Mouse (Mus musculus) adipocyte (in vitro differentiated cells): ENCODE measurements around the gene Inhbb.
A peak's percentile ranks its signal among the peaks of the same experiment; 100 is the strongest.

Source experiments
- DNase-seq: peaks from one replicate; pipeline ENCODE4 v3.0.0-alpha.2; 2016; ENCODE audit warnings: low spot score

Gene Inhbb

DNA sequence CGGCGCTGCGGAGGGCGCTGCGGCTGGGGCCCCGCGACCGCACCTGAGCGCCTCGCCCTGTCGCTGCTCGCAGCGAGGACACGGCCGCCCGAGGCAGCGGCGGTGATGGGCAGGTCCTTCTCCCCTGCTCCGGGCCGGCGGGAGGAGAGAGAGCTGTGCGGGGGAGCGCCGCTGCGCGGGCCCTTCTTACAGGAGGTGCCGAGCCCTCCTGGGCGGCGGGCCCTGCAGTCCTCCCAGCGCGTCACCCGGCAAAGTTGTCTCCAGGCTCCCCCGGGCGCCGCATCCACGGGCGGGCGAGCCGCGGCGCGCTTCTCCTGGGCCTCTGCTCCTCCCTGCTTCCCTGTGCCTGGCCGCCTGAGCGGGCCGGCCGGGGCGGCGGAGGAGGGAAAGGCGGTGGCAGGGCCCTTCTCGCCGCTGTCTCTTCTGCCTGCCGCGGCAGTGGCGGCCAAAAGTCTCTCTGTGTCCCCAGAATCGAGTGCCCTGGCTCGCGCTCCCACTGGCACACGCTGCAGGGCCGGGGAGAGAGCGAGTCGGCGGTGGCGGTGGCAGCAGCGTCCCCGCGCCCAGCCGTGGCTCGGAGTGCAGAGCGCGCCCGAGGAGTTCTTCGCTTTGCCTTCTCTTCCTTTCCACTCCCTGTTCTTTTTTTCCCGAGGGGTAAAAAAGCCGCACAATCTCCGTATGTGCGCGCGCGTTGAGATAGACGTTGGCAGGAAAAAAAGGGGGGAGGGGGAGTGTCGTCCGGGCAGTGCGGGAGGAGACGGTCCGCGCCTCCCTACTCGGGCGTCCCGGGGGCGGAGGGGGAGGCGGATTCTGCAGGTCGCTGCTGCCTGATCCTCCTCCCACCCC is at the start of gene Inhbb:
TSS of gene Inhbb (minus strand) at position 673 of the 846 bp plus-strand sequence.
- DNase-seq = no peak

DNA sequence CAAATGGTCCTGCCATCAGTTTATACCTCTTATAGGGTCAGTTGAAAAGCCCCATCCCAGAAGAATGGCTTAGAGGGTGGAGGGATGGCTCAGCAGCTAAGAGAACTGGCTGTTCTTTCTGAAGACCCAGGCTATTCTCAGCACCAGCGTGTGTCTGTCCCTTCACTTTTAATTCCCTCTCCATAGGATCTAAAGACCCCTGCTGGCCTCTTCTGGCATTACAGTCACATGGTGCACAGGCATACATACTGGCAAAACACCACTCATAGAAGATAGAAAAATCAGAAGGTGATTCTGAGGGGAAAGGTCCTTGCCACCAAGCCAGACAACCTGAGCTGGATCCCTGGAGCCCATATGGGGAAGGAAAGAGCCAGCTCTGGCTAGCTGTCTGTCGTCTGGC is 41.3 kb upstream of the Inhbb start:
- DNase-seq = peak; percentile 41

DNA sequence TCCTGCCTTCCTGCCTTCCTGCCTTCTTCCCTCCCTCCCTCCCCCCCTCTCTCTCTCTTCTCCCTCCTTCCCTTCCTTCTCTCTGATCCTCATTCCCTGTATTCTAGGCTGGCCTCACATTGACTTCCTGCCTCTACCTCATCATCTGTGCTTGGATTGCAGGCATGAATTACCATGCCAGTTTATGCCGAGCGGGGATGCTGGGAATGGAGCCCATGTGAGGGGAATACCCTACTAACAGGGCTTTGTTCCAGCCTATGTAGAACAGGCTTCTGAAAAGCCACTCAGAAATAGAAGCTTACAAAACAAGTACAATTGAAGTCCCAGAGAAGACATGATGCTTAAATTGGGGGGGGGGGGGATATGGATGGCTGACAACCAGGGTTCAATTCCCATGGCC is 38.0 kb upstream of the Inhbb start:
- peak; percentile 28 for DNase-seq

DNA sequence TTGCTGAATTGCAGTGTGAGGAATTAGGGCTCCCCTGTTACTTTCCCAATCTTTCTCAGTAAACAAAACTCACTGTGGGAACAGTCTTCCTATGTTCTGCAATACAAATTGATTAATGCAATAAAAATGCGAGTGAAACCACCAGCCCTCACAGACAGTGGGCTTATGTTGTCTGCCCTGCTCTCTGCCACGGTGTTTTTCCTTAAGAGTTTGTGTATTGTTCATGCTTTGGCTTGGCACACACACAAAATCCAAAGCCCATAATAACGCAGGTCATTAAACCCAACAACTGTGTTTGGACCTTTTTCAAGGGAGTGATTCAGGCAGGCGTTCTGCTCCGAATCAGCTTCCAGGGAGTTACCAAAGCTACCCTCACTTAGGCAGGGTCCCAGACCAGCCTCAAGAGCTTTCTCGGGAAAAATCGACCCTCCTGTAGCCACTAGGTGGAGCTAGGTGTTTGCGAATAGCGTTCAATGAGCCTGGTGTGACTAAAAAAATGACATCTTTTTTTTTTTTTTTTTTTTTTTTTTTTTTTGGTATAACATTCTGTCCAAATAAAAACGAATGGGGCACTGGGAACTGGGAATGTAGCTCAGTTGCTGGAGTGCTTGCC is 36.1 kb upstream of the Inhbb start:
- DNase-seq = peak; percentile 85

DNA sequence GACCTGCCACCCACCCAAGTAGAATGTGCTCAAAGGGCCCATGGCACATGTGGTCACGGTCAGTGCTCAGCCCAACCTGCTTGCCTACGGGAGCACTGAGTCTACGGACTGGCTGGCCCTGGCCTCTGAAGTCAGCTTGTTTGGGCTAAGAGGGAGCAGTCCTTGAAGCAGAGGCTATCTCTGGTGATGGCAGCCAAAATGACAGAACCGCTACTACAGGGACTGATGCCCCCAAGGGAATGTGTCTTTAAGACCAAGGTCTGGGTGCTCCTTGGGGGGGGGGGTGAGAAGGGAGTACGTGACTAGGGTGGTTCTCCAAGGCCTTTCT is 35.4 kb upstream of the Inhbb start:
- no peak for DNase-seq

DNA sequence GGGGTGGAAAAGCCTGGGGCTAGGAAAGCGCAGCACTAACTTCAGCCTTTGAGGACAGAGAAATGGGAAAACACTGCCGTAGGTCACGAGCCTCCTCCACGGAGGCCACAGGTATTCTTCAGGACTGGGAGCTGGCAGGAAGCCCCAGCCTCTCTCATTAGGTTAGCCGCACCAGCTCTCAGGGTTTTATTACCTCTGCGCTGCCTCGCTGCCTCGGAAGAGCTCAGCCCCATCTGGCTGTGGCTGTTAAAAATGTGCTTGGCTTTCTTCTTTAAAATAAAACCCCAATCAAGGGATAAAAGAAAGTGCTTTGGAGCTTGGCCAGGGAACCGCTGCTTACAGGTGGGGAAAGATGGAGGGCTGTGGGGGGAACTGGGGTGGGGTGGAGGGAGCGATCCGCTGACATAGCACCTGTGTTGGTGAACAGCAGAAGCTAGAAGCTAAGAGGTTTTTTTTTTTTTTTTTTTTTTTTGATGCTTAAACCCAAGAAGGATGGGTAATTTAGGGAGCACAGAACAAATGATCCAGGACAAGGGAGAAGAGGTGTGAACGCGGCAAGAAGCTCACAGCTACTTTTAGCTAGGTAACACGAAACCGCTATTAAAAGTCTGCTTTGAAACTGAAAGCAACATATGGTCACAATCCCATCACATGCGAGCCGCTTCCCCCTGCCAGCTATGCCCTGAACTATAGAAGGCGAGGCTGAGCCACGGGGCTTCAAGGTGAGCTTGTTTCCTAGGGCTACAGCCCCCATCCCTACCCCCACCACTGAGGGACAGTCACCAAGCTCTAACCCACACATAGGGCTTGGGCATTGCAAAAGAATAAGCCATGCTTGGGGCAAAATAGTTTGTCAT is 34.9 kb upstream of the Inhbb start:
- DNase-seq = no peak

DNA sequence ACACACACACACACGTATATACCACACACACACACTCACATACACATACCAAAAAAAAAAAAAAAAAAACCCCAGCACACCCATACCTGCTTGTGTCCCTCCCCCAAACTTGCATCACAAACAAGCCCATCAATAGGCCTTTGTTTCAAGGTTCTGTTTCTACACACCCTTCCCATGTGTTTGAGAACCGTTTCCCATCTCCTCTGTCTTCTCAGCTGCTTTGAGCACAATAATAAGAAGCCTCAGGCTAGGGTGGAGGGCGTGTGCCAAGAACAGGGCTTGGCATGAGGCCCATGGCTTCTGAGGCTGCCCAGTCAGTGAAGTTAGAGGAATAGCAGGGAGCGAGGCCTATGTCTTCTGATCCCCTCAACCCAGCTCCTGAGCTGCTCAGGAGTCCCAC is 31.7 kb upstream of the Inhbb start:
- peak; percentile 81 for DNase-seq

DNA sequence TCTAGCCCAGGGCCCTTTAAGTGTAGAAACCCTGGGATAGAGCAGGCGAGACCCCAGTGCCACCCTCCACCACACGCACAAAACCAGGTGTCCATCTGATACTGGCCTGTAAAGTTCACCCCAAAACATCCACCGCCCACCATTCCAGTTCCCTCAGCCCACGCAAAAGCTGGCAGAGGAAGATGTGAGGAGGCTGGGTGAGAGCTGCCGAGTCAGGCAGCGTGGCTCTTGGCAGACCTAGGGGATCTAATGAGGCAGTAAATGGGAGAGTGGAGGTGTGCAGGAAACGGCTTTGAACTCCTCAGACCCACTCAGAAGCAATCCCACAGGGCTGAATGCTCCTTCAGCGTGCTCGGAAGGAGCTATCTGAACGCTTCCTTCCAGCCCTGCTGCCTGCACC is 29.4 kb upstream of the Inhbb start:
- DNase-seq = no peak

DNA sequence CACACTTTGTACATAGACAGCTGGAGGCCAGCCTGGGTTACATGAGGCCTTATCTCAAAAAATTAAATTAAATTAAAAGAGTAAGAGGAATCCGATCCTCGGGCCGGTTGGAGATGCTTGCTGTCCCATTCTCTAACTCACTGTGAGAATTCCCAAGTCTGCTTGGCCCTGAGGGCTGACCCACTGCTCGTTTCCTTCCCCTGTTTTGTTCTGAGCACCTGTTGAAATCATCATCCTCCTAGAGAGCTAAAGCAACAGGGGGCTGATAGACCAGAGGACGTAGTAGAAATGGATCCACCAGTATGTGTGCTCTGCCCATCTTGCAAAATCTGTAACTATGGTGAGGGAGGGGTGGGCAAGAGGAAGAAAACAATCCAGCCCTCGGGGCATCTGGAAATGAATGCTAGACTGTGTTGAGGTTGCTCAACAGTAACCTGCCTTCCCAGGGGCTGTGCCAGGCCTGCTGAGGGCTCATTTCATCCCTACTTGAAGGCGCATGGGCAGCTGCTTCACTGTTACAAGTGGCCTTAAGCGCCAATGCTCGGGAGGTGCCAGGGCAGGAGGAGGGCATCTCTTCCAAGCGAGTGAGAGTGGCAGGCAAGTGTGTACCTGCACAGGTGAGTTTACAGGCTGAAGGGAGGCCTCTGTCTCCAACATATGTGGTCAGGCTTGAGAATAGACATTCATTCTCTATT is 28.8 kb upstream of the Inhbb start:
- DNase-seq = no peak

DNA sequence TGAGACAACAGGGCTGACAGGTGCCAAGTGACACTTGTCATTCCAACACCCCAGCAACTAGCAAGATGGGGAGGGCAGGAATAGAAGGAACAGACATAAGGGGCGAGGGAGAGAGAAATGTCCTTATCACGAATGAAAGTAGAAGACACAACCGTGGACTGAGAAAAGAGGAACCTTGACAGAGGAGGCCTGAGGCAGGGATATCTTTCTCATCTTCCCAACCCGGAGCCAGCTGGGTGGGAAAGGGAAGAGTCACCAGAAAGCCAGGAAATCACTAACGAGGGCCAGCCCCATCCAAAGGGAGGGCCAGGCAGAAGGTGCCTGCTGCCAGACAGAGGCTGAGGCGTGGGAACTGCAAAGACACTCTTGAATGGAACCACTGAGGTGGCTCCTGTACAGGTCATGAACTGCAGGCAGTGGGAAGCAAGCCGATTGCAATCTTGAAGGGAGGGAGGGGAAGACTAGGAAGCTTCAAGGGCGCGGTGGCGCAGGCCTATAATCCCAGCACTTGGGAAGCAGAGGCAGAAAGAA is 24.8 kb upstream of the Inhbb start:
- DNase-seq = no peak

DNA sequence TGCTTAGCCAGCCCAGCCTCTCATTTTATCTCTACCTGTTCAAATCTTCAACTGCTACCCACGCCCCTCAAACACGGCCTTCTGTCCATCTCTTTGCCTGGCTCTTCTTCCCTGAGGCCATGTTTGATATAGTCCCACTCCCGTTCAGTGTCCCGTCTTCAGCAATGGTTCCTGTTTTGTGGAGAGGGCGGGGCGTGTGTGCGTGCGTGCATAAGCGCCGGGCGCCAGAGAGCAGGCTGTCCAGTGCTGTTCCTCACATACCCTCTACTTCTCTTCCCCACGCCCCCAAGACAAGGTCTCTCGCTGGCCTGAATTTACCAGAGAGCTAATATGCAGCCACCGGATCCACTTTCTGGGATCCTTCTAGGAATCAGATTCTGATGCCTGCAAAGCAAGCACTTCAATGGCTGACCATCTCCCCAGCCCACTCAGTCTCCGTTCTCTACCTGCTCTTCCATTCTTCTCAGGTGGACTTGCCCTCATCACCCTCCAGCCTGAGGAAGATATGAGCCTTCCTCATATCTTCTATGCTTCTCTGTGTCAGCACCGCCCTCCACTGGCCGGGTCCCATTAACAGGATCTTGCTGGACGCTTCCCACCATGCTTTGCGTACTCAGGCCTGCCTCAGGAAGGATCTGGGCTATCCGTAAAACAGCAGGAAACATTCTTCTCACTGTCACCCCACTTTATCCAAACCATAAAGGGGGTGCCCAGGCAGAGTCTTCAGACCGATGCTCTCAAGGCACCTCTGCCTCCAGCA is 21.7 kb upstream of the Inhbb start:
- DNase-seq = no peak

DNA sequence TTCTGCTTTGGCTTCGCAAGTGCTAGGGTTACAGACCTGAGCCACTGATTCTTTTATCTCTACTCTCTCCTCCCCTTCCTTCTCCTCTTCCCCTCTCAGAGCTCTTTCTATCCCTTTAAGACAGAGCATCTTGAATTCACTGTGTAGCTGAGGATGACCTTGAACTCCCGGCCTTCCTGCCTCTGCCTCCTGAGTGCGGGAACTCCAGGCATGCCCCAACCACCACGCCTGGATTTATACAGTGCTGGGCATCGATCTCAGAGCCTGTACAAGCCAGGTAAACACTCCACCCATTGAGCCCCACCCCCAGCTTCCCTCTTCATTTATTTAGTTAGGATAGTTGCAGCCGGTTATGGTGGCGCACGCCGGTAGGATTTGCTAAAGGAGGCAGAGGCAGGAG is 20.9 kb upstream of the Inhbb start:
- DNase-seq = no peak

DNA sequence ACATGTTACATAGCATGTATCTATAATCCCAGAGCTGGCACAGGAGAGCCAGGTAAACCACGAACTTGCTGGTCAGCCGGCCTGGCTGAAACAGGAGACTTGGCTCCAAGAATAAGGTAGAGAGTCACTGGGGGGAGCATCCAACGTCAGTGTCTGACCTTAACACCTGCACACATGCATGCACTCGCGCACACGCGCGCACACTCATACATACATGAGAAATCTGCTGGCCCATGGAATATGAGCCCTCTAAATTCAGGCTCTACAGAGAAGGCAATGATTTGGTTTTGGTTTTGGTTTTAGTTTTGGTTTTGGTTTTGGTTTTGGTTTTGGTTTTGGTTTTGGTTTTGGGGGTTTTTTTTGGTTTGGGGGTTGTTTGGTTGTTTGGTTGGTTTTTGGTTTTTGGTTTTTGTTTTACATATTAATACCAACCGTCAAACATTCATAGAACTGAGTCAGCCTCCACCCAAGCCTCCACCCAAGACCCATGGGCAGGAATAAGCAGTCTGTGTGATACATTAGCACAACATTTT is 16.1 kb upstream of the Inhbb start:
- no peak for DNase-seq

DNA sequence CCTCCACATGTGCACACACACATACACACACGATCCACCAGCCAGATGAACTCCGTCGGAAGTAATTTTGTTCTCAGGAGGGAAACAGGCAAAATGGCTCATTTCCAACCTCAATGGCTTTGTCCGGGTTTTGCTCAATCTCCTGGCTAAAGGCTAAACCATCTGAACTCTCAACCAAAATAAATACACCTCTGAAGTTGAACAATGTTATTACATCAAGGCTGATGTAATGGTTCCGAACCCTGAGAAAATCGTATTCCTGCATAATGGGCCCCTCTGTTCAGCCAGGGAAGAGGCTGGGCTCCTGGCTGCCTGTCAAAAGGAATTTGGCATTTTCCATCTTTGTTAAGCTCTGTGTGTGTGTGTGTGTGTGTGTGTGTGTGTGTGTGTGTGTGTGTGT is 15.4 kb upstream of the Inhbb start:
- DNase-seq = no peak

DNA sequence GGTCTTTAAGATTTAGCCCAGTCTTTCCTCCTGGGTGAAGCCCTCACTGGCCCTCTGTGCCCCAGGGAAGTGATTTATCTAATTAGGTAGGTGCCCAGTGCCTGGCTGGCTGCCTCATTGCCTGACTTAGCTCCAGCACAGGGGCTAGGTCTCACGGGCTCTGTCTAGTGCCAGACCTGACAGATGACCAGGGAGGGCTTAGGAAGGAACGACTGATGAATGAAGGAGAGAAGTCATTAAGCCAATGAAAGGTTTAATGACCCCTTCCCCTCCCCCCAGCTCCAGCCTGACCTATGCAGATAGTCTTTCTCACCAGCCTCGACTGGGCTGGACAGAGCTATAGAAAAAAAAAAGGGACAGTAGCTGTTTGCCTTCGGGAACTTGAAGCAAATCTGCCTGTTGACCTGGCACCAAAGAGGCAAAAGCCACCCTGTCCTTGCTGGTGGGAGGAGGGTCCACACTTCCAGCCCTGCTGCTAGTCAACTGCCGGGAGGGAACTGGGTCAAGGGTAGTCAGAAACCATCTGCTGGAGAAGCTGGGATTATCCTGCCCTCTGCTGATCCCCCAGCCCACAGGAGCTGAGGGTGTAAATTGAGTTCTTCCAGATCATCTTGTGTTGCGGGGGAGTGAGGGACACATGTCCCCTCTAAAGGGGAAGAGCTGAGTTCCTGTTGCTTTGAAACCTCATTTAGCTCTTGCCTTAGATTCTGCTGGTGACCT is 2.3 kb upstream of the Inhbb start:
- DNase-seq = no peak

DNA sequence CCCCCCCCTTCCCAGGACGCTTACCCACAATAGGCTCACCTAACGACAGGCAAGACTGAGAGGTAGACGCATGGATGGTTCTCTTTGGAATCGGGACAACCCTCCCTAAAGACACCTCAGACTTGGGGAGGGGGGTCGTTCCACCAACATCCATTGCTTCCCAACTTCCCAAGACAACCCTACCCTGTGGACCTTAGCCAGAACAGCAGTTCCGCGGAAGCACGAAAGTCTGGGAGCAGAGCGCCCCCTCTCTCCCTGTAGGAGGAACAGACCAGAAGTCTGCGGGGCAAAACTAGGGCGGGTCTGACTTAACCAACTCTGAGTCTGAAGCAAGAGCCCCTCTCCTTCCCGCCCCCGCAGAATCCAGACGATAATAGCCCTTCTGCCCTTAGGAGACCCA is 1.5 kb upstream of the Inhbb start:
- DNase-seq = peak; percentile 22

DNA sequence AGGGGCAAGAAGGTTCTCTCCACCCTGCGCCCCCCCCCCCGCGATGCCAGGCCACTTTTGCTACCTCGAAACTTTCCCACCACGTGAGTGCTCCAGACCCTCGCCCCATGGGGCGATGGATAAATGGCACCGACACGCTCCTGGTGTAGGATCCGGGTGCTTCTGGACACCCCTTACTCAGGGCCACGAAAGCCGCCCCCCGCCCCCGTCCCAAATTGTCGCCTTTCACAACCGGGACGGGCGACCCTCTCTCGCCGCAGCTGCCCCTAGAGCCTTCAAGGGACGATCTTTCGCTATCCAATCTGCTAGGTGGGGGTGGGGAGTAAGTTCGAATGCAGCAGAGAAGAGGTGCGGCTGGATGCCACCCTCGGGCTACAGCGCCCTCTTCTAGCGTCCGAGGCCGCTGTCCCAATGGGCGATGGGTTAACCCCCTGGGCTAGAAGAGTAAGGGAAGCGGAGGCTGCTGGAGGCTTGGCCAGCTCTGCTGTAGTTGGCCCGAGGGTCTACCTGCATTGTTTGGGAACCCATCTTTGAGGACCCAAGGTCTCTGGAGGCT is 490 bp upstream of the Inhbb start:
- no peak for DNase-seq

DNA sequence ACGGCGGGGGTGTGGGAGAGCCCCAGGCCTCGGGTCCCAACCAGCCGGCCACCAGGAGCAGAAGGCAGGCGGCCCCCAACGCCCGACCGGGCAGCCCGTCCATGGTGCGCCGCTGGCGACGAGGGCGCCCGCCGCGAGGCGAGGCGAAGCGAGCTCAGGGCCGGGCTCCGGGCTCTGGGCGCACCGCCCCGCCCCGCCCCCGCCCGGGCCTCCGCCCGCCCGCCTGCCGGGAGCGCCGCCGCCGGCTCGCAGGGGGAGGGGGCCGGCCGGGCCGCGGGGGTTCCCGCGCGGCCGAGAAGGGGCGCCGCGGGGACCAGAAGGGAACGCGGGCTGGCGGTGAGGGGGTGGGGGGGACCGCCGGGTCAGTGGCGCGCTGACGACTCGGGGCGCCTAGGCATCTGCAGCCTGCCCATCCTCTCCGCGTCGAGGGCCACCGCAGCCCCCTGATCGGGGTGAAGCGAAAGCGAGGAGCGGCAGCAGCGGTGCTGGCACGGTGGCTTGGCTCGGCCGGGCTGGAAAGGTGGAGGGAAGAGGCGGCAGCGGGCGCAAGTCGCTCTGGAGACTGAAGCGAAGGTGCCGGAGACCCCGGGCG is 968 bp downstream of the Inhbb start:
- DNase-seq = no peak

DNA sequence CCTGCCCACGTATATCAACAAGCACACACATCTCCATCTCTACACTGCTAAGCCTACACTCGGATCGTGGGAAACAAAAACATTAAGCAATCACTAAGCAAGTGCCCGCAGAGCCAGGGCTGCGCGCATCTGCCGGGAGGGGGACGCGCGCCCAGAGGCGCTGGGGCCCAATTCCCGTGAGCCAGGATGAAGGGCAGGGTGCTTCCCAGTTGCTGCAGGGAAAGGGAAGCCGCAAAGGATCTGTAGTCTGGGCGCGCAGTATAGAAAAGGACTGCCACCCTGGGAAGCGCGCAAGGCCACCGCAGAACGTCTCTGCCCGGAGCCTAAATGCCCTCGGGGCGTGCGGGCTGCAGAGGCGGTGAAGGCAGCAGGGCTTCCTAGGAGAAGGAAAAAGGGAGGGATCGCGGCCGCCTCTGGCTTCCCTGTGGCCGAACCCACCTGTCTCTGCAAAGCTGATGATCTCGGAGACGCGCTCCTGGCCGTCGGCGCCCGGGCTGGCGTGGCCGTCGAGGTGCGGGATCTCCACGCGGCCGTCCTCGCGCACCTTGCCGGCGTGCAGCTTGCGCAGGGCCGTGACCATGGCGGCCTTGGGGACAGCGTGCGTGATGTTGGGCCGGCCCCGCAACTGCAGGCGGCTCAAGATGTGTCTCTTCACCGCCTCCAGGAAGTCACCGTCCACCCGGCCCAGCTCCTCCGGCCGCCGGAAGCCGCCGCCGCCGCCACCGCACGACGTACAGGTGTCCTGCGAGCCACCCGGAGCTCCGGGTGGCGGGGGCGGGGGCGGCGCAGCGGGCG is 1.7 kb downstream of the Inhbb start:
- no peak for DNase-seq
